Mouse (Mus musculus): ENCODE measurements at regions not wholly inside any gene's neighbourhood (a gene's known extent, or its start where the extent isn't known, plus 50 kb on each side); places are given as distances from the start of the nearest gene placed in this dataset.

DNA sequence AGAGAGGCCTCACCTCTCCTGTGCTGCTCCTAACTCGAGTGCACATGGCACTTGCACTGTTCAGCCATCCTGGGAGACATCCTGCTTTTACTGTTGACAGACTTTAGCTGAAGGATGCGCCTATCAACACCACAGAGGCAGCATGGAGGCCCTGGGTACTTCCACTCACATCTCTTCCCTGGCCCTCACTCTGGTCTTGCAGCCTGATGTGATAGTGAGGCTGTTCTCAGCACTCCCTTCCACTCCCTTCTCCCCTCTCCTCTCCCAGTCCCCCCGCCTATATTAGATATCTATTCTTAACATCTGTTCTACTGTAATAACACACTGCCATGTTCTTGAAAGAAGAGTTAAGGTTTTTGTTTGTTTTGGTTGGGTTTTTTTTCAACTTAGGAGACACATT, 50.2 kb upstream of the Bod1 start:
- no peak for DNase-seq (ENCODE audit: extremely low spot score in 1 of 2, low spot score in 1 of 2)

DNA sequence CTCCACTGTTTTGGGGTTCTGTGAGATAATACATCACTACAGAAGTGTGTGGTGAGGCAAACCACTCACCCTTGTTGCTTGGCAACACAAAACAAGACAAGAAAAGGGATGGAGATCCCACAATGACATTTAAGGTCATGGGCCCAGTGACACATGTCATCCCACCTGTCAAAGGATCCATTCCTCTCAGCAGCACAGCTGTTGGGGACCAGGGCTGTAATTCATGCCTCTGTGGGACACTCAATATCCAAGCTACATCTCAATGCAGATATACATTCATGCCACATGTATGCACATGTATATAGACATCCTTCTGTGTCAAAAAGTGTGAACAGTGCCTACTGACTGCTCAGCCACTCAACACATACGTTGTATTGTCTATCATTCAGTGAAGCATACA, 52.8 kb upstream of the Bod1 start:
- no peak for DNase-seq (ENCODE audit: extremely low spot score in 1 of 2, low spot score in 1 of 2)

DNA sequence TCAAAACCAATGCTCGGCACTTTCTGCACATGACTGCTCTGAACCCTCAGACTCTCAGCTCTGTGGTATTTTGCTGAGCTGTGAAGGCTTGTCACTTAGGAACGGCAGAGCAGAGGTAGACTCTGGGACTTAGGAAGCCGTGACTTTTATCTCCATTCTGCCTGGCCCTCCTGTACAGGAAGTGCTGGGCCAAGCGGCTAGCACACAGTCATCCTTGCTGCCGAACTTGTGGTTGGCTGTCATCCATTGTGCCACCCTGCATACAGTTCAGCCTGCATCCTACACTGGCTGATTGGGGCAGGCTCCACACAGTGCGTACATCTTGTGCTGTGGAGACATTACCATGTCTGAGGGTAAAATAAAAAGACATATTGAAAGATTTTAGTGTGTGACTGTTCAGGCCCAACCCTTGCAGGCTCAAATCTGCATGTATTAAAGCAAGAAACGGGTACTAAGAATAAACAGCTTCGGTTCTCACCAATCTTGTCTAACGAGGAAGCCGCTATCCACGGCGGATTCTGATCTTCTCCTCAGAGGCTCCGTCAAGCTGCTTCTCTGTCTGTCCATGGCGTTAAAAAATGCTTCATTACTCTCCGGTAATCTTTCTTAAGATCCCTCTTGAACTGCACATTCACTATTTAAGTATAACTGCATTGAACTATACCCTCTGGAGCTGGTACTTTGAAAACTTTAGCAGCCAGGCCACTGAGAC, 54.4 kb upstream of the Bod1 start:
- DNase-seq (ENCODE audit: extremely low spot score in 1 of 2, low spot score in 1 of 2), result no peak

DNA sequence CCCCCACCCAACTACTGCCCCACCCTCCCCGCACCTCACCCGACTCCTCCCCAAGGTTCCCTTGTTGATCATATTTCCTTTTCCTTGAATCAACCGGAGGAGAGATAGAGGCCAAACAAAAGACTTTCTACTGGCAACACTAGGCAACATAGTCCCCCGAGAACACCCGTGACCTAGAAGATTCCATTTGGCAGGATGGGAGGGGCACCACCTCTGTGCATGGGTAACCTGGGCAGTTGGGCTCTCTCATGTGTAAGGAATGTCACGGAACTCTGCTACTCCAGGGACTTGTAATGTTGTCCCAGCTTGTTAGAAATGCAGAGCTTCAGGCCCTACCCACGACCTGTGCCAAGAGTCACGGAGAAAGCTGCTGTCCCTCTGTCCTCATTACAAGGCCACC, 55.6 kb upstream of the Bod1 start:
- no peak for DNase-seq (ENCODE audit: extremely low spot score in 1 of 2, low spot score in 1 of 2)

DNA sequence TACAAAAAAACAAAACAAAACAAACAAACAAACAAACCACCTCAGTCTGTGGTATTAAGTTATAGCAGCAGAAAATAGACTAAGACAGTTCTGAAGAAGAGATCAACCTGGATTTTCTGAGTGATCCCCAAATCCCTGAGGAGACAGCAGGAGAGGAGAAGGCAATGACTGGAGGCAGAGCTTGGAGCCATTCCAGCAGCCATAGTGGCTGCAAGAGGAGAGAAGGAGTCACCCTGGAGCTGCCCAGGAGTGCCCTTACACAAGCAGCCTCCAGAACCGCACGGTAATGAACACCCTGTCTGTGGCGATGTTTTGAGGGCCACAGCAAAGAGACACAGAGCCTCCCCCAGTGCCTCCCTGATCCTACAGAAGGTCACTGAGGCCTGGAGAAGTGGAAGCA, 58.0 kb upstream of the Bod1 start:
- DNase-seq (ENCODE audit: extremely low spot score in 1 of 2, low spot score in 1 of 2), result no peak

DNA sequence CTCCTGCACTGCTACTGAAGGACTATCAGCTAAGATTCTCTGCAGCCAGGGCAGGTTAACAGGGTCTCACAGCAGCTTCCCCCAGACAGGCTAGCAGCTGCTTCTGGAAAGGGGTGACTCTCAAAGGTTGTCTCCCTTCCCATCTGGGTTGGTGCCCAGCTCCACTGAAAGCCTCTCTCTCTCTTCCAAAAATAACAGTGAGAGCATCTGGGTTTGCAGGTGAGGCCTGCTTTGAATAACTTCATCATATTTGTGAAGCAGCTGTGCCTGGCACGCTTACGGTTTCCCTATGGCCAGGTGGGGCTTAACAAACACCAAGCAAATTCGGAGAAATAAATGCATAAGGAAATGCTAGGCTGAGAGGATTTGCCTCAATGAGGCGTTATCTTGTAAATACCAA, 58.5 kb upstream of the Bod1 start:
- peak in 1 of 2 experiments; percentile 26 for DNase-seq (ENCODE audit: extremely low spot score in 1 of 2, low spot score in 1 of 2)

DNA sequence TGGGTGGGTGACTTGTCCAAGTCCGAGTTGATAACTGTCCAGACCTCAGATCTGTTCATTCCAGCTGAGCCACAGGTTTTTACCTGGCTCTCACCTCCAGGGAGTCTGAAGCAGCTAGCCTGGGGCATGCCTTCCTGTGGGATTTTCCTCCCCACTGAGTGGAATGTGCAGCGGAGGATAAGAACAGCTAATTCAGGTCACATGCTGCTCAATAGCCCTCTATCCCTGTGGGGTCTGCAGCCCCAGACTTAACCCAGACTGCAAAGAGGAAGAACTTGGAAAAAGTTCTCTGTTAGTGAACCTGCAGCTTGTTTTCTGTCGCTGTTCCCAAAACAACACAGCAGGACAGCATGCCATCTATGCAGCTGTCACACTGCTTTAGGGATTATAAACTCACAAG, 59.0 kb upstream of the Bod1 start:
- no peak for DNase-seq (ENCODE audit: extremely low spot score in 1 of 2, low spot score in 1 of 2)

DNA sequence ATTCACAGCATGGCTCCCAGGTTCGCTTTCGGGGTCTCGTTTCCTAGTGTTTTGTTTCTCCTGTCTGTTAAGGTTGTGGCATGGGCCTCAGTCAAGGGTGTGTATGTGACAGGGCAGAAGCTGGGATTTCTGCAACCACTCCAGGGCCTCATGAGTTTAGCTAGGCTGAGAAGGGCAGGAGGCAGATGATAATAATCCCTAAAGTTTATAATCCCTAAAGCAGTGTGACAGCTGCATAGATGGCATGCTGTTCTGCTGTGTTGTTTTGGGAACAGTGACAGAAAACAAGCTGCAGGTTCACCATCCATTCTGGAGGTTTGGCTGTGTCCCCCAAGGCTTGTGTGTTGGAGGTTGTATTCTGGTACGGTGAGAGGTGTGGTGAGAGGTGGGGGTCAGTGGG, 59.8 kb upstream of the Bod1 start:
- no peak for DNase-seq (ENCODE audit: extremely low spot score in 1 of 2, low spot score in 1 of 2)

DNA sequence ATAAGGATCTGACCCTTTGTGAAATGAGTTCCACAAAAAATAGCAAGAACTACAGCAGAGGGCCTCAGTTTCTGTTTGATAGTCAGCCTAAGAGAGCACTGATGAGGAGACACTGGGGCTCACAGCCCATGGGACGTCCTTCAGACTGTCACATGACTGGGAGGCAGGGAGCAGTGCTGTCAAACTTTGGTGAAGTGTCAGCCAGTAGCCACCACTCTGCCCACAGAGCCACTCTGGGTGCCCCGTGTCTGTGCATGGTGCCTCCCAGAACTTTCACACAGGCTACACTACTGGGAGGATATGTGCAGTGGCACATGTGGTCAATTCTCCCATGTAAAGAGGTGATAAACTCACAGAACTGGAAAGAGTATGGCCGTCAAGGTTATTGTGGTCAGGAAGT, 60.7 kb upstream of the Bod1 start:
- no peak for DNase-seq (ENCODE audit: extremely low spot score in 1 of 2, low spot score in 1 of 2)

DNA sequence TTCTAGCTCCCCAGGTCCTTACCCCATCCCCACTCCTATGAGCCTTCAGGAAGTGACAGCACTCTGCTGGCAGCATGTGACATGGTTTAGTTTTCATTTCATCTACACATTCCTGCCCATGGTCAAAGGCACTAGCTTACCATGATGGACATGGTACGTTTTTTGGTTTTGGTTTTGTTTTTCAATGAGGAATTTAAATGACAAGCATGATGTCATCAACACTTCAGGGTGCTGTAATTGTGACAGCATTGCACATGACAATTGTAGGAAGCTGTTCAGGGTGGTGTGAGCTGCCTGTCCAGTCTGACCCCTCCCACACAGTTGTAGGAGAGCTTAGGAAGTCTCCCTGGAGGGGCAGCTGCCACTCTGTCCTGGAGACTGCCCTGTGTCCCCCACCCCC, 61.3 kb upstream of the Bod1 start:
- DNase-seq (ENCODE audit: extremely low spot score in 1 of 2, low spot score in 1 of 2), result no peak

DNA sequence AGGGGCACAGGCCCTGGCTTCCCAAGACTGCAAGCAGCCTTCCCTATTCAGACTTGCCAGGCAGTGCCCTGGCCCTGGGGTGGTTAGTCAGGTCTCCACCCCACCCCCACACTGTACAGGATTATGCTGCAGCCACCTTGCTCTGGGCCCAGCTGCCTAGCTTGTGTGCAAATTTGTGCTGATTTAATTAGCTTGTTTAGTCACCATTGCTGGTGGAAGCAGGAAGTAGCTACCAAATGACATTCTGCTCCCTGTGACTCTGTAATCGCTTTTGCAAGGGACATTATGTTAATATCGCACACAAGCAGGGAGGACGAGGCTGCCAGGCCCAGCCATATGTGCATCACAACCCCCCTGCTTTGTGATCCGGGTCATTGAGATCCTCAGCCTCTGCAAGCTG, 62.4 kb upstream of the Bod1 start:
- DNase-seq (ENCODE audit: extremely low spot score in 1 of 2, low spot score in 1 of 2), result no peak

DNA sequence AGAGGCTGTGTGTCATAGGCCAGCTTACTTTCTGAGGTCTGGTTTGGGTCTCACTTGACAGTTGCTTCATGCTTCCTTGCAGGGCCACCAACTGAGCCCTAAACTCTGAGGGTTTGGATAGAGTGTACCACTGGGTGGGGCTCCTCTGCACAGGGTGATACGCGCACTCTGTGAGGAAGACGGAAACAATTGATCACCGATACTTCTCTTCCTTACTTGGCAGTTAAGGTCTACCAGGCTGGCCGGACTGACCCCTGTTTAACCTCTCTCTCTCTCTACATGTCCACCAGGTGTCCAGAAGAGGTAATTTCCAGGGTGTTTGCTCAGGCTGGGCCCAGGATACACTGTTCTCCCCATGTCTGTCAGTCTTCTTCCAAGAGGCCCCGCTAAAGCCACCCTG, 63.6 kb upstream of the Bod1 start:
- DNase-seq (ENCODE audit: extremely low spot score in 1 of 2, low spot score in 1 of 2), result no peak

DNA sequence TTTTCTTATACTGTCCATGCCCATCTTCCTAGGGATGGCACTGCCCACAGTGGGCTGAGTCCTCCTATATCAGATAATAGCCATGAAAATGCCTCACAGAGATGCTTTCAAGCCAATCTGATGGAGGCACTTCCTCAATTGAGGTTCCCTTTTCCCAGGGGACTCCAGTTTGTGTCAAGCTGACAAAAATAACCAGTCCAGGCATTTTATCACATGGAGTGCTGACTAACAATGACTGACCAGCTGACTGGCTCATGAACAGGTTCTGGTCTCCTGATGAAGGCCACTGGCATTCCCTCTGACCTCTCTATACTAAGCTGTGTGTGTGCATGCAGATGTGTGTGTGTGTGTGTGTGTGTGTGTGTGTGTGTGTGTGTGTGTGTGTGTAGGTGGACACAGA, 64.4 kb upstream of the Bod1 start:
- DNase-seq (ENCODE audit: extremely low spot score in 1 of 2, low spot score in 1 of 2), result no peak

DNA sequence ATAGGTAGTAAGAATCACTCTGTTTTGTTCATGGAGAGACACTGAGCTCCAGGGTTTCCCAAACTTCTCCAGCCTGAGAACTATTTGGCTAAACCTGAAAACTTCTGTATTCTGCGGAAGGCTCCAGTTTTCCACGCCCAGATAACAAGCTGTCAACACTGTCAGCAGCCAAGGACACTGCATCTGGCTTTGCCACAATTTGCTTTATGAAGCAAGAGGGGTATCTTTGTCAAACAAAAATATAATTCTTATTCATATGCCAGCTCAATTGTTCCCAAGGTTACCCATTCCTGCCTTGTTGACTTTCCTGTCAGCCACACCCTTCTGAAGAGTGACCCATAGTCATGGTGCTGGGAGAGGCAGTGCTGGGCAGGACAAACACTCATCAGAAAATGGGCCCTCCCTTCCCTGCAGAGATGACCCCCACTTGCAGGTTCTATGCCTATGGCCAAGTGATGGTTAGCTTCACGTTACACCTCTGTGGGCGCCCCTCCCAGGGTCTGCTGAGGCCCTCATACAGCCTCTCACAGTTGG, 64.9 kb upstream of the Bod1 start:
- no peak for DNase-seq (ENCODE audit: extremely low spot score in 1 of 2, low spot score in 1 of 2)

DNA sequence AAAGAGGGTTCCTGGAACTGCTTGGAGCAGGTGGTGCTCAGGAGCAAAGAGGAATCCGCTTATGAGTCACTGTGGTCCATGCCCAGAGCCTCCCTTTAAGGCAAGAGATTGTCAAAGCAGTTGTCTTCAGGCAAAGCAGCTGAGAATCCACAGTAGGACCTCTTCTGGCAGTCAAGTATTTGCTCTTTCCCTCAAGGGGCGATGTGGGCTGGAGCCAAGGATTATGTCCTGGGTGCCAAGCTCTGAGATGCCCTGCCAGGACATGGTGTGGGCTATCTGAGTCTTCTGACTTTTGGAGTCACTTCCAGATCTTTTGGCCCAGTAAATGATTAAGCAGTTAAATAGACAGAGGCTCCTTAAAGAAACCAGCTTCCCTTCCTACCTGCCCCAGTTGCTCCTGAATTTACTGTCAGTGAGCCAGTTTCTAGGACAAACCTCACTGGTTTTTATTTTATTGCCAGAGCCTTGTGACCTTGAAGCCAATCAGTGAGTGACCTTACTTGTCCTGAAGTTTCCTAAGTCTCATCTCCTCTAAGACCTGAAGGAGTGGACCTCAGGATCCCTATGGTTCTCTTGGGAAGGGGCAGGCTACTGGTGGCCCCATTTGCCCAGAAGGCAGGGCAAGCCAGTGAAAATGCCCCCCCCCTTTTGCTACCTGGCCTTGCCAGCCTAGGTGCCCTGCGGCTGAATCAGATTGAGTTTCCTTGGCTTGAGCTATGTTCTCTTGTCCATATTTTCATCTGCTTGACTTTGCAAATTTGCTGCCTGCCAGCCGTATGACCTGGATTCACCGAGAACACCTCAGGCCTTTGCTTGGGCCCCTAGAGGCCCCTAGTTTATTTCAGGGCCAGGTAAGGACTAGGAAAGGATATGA, 66.7 kb upstream of the Bod1 start:
- no peak for DNase-seq (ENCODE audit: extremely low spot score in 1 of 2, low spot score in 1 of 2)

DNA sequence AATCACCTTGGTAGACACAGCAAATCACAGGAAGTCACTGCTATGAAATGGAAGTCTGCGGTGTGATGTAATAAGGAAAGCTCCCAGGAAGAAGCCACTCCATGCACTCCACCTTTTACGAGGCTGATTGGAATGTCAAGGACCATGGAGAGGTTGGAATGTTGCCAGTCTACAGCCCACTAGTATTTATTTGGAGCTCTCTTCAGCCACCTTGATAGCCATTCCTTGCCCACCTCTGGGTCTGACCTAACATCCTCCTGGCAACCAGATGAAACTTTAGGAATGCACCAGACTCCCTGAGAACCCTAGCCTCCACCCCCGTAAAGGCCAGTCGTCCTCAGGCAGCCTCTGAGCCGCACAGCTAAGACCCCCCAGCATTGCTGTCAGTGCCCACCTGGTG, 68.7 kb upstream of the Bod1 start:
- DNase-seq (ENCODE audit: extremely low spot score in 1 of 2, low spot score in 1 of 2), result no peak

DNA sequence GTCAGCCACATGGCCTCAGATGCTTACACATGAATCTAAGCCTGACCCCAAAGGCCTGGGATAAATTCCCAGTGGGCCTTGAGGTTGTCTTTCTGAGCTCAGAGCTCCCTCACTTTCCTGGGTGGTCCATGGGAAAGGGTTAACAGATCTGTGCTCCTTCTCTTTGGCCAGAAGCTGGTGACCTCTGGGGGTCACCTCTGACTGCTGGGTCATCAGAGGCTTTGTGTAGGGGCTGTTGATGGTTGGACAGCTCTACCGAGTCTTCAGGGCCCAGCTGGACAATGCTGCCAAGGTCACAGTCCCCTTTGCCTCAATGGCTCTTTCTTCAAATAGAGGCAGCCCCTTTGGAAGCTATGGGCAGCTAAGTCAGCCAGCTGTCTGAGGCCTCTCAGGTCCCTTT, 70.5 kb upstream of the Bod1 start:
- no peak for DNase-seq (ENCODE audit: extremely low spot score in 1 of 2, low spot score in 1 of 2)

DNA sequence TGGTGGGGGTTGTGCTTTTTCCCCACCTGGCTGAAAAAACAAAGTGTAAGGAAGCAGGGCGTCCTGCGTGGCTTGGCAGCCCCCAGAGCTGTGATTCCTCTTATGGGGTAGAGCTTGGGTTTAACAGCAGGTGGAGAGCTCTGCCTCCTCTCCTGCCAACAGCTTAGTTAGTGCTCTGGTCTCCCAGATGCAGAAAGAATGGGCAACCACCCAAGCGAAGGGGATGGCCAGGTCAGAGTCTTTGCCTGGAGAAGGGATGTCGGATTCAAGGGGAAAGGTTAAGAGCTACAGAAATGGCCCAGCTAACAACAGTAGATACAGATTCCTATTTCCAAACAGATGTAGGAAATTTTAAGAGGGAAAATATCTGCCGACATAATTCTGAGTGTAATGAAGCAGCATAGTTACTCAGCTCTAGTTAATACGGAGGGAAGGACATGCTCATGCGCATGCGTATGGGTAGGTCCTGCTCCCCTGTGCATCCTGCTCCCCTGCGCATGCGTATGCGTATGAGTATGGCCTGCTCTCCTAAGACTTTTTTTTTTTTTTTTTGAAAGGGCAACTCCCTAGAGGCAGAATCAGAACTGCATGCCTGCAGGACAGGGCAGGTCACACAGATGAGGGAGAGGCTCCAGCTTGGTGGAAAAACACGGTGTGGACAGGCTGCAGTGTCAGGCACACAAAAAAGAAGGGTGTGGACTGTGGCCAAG, 72.5 kb upstream of the Bod1 start:
- no peak for DNase-seq (ENCODE audit: extremely low spot score in 1 of 2, low spot score in 1 of 2)

DNA sequence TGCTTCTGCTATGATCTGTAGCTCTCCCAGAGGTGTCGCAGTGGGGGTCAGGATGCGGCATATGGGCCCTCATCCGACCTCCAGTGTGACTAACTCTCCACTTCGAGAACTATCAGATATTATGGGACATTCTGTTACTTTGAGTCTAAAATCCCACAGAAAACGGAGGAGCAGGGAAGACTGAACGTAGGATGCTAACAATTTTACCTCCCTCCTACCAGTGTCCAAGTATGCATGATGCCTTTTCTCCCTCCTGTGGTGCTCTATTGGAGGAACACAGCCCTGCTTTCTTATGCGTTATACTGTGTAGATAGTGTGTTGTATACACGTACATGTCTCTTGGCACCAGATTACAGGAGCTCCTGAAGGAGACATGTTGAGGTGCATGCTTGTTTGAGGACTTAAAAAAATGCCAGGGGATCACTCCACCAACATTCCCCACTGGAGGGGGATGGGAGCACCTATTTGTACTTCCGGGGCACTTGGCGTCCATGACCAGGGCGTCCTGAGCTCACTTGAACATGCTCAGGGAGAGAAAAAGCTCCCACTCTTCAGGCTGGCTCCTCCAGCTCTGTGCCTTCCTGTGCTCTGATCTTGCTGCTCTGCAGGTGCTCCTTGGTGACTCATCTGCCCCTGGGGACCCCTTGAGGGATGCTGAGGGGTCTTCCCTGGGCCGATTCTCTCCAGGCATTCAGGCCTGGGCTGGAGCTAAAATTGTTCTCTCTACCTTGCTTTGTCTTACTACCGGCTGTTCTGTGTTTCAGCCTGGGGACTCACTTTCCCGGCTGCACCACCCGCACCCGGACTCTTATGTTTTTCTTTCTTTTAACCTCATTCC, 73.6 kb upstream of the Bod1 start:
- no peak for DNase-seq (ENCODE audit: extremely low spot score in 1 of 2, low spot score in 1 of 2)

DNA sequence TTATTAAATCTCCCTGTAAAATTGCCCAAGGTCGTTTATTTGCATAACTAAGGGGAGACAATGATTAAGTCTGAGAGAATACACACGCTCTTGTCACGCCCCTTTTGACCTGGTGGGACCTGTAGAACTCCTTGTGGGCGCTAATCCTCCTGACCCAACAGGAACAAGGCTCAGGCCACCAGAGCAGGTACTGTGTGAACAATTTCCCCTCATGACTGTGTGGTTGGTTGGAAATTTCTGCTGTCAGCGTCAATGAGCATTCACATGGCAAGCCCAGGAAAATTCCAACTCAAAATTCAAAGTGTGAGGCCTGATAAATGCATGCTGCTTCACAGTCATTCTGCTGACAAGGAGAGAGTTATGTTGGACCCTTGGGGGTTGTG, 74.2 kb upstream of the Bod1 start:
- no peak for DNase-seq (ENCODE audit: extremely low spot score in 1 of 2, low spot score in 1 of 2)

DNA sequence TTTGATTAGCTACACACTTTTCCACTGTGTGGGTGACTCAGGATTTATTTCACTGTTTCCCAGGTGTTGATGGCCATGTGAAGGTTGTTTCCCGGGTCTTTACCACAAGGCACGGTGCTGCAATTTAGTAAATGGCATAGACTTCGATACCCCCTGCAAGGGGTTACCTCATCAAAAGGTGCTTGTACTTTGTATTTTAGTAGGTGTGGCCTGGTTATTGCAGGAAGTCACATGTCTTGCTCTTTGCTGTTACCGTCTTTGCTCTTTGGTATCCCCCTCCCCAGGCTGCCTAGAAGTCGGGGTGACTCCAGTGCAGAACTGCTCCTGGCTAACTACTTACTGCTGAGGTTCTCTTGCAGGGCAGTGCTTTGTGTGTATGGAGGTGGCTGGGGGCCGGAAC, 74.8 kb upstream of the Bod1 start:
- no peak for DNase-seq (ENCODE audit: extremely low spot score in 1 of 2, low spot score in 1 of 2)
